Mouse (Mus musculus) hindbrain, postnatal 0 days (tissue): Measurements from ENCODE around the gene Kcnd2. TPM values are rescaled to one million over a fixed set of nuclear protein-coding genes. Genes with fewer than 3 reads are reported as not detected.
A peak's percentile ranks its signal among the peaks of the same experiment; 100 is the strongest.

Experiments
- ATAC-seq: fragments of 200-750 bp; cut with Nextera tagmentation; 2 replicates; pipeline ENCODE4 v1.8.0; 2017; ENCODE audit warnings: mild to moderate bottlenecking, moderate TSS enrichment, moderate library complexity
- DNase-seq: peaks from one replicate; pipeline ENCODE4 v3.0.0-alpha.2; 2015; ENCODE audit warnings: low spot score
- H3K27ac ChIP-seq: fragments of 300-500 bp; sonication (generic); 2 replicates; pipeline ENCODE4 v1.5.1; 2014; ENCODE audit warnings: mild to moderate bottlenecking
- H3K27me3 ChIP-seq: fragments of 300-500 bp; sonication (generic); 2 replicates; pipeline ENCODE4 v1.6.1; 2014; ENCODE audit warnings: low read length, mixed read lengths; ENCODE audit not compliant: insufficient read depth
- H3K36me3 ChIP-seq: fragments of 300-500 bp; sonication (generic); 2 replicates; pipeline ENCODE4 v1.6.1; 2014; ENCODE audit warnings: low read length, mixed read lengths; ENCODE audit not compliant: insufficient read depth
- H3K4me1 ChIP-seq: fragments of 300-500 bp; sonication (generic); 2 replicates; pipeline ENCODE4 v1.6.1; 2014; ENCODE audit warnings: antibody characterized with exemption, low read length, mixed read lengths; ENCODE audit not compliant: insufficient read depth
- H3K4me2 ChIP-seq: fragments of 300-500 bp; sonication (generic); 2 replicates; pipeline ENCODE4 v1.6.1; 2014; ENCODE audit warnings: low read depth, mild to moderate bottlenecking, low read length, moderate library complexity, mixed read lengths
- H3K4me3 ChIP-seq: fragments of 300-500 bp; sonication (generic); 2 replicates; pipeline ENCODE4 v1.5.1; 2014; ENCODE audit warnings: low read length
- H3K9ac ChIP-seq: fragments of 300-500 bp; sonication (generic); replicated peaks from 2 replicates; pipeline ENCODE4 v1.6.1; 2014; ENCODE audit warnings: mild to moderate bottlenecking, low read length, moderate library complexity, mixed read lengths
- H3K9me3 ChIP-seq: fragments of 300-500 bp; sonication (generic); 2 replicates; pipeline ENCODE4 v1.6.1; 2016; ENCODE audit warnings: low read length, mixed read lengths
- CTCF ChIP-seq: IDR thresholded peaks from 2 replicates; pipeline ENCODE4 v1.5.1; 2016; ENCODE audit warnings: antibody characterized with exemption, control low read depth, low read depth
- WGBS: fragments of 180-500 bp; shearing (Covaris S2); extraction: QIAGEN DNeasy Blood & Tissue Kit; methylation state at CpG from one replicate; pipeline ENCODE4 v1.1.7; 2014; 5-methylcytosine and 5-hydroxymethylcytosine counted together
- polyA plus RNA-seq: library from polyadenylated mRNA; unstranded; fragments of >200 nt; fragmentation: Nextera tagmentation; extraction: Ambion mirVana; gene quantifications from 2 replicates; pipeline ENCODE4 v1.2.1, GENCODE M21; 2015
- total RNA-seq: library from RNA; depleted of rRNA; stranded (reverse); fragments of >200 nt; gene quantifications from 2 replicates; pipeline ENCODE4 v1.2.3, GENCODE M21; 2014

Kcnd2 gene
- total and polyA plus RNA-seq, 2 experiments from 2014 or later = 41.9 to 87.7 TPM

GRCm38 (mm10) chr6:21216206-21217020 is 1.1 kb downstream of the Kcnd2 start:
- H3K4me1 ChIP-seq = peaks cover 4% of the 10 kb centered on the region; the same call in 1 of the 2 replicates
- H3K9ac ChIP-seq = no peak overlapping the region
- no peaks in the 10 kb centered on the region for H3K36me3 ChIP-seq
- no peak overlapping the region for H3K27ac ChIP-seq
- peak overlapping the region; percentile 71 for H3K4me2 ChIP-seq
- no peaks in the 10 kb centered on the region for H3K9me3 ChIP-seq
- ATAC-seq (no peak), DNase-seq (no peak)
- peak overlapping the region; percentile 89 for H3K4me3 ChIP-seq
- H3K27me3 ChIP-seq = no peaks in the 10 kb centered on the region
- no peak for TF ChIP-seq CTCF
- WGBS = 96% methylated on average over 27 of the region's 27 CpGs

GRCm38 (mm10) chr6:21217156-21217555 is 1.9 kb downstream of the Kcnd2 start:
- Histone ChIP-seq H3K9me3 (no peaks in the 10 kb centered on the region), H3K4me2 (peak overlapping the region; percentile 71), H3K4me3 (peak overlapping the region; percentile 15; the same call in 1 of the 2 replicates), H3K4me1 (peaks cover 4% of the 10 kb centered on the region; the same call in 1 of the 2 replicates), H3K9ac (no peak overlapping the region), H3K27me3 (no peaks in the 10 kb centered on the region), H3K27ac (no peak overlapping the region), H3K36me3 (no peaks in the 10 kb centered on the region)
- TF ChIP-seq CTCF = no peak
- 84% methylated on average over 10 of the region's 10 CpGs for WGBS
- DNase-seq (no peak), ATAC-seq (no peak)

- no peaks in the 10 kb centered on the region for H3K36me3 ChIP-seq
- H3K4me1 ChIP-seq = no peaks in the 10 kb centered on the region
- H3K9ac ChIP-seq = no peak overlapping the region
- DNase-seq (no peak), ATAC-seq (no peak)
- no peak overlapping the region for H3K4me3 ChIP-seq
- no peaks in the 10 kb centered on the region for H3K27me3 ChIP-seq
- no peak overlapping the region for H3K4me2 ChIP-seq
- WGBS = 90% methylated on average over 4 of the region's 4 CpGs
- no peaks in the 10 kb centered on the region for H3K9me3 ChIP-seq
- no peak for TF ChIP-seq CTCF
- H3K27ac ChIP-seq = no peak overlapping the region
These were observed 10.8 kb downstream of the Kcnd2 start for GRCm38 (mm10) chr6:21226124-21226523.

- Histone ChIP-seq H3K4me1 (no peaks in the 10 kb centered on the region), H3K9me3 (no peaks in the 10 kb centered on the region), H3K9ac (no peak overlapping the region), H3K27me3 (no peaks in the 10 kb centered on the region), H3K4me2 (no peak overlapping the region), H3K36me3 (no peaks in the 10 kb centered on the region), H3K27ac (no peak overlapping the region), H3K4me3 (no peak overlapping the region)
- no peak for TF ChIP-seq CTCF
- no peak for ATAC-seq
- DNase-seq = no peak
- 73% methylated on average over 5 of the region's 5 CpGs for WGBS
These were observed 43.7 kb downstream of the Kcnd2 start for GRCm38 (mm10) chr6:21259031-21259430.

GRCm38 (mm10) chr6:21267897-21268296 is 52.6 kb downstream of the Kcnd2 start:
- 68% methylated on average over 2 of the region's 2 CpGs for WGBS
- H3K4me1 ChIP-seq = no peaks in the 10 kb centered on the region
- H3K9me3 ChIP-seq = no peaks in the 10 kb centered on the region
- H3K27me3 ChIP-seq = no peaks in the 10 kb centered on the region
- H3K4me2 ChIP-seq = no peak overlapping the region
- ATAC-seq = no peak
- no peak overlapping the region for H3K27ac ChIP-seq
- no peak for DNase-seq
- no peak overlapping the region for H3K9ac ChIP-seq
- no peak overlapping the region for H3K4me3 ChIP-seq
- no peak for TF ChIP-seq CTCF
- no peaks in the 10 kb centered on the region for H3K36me3 ChIP-seq

- TF ChIP-seq CTCF = no peak
- no peak for DNase-seq
- no peak for ATAC-seq
- Histone ChIP-seq H3K27me3 (no peaks in the 10 kb centered on the region), H3K4me2 (no peak overlapping the region), H3K9me3 (no peaks in the 10 kb centered on the region), H3K36me3 (no peaks in the 10 kb centered on the region), H3K27ac (no peak overlapping the region), H3K9ac (no peak overlapping the region), H3K4me1 (no peaks in the 10 kb centered on the region), H3K4me3 (no peak overlapping the region)
- WGBS = 57% methylated on average over 6 of the region's 6 CpGs
These were observed 62.1 kb downstream of the Kcnd2 start for GRCm38 (mm10) chr6:21277343-21277933.

- no peaks in the 10 kb centered on the region for H3K4me1 ChIP-seq
- no peaks in the 10 kb centered on the region for H3K36me3 ChIP-seq
- TF ChIP-seq CTCF = no peak
- no peaks in the 10 kb centered on the region for H3K9me3 ChIP-seq
- no peak overlapping the region for H3K4me3 ChIP-seq
- H3K27ac ChIP-seq = no peak overlapping the region
- WGBS = 95% methylated on average over 4 of the region's 4 CpGs
- H3K27me3 ChIP-seq = no peaks in the 10 kb centered on the region
- no peak for ATAC-seq
- H3K4me2 ChIP-seq = no peak overlapping the region
- no peak overlapping the region for H3K9ac ChIP-seq
- no peak for DNase-seq
These were observed 89.6 kb downstream of the Kcnd2 start for GRCm38 (mm10) chr6:21304943-21305342.
